Mouse (Mus musculus) cerebellum, adult (tissue): Measurements from ENCODE around the gene Fignl1.
A peak's percentile ranks its signal among the peaks of the same experiment; 100 is the strongest.

Experiments
- ATAC-seq: cut with Nextera tagmentation; 2 replicates; pipeline ENCODE4 v1.9.2; 2017; ENCODE audit warnings: mild to moderate bottlenecking, moderate library complexity, mixed read lengths; ENCODE audit not compliant: insufficient number of reproducible peaks, low FRiP score, low TSS enrichment

Fignl1 gene

DNA sequence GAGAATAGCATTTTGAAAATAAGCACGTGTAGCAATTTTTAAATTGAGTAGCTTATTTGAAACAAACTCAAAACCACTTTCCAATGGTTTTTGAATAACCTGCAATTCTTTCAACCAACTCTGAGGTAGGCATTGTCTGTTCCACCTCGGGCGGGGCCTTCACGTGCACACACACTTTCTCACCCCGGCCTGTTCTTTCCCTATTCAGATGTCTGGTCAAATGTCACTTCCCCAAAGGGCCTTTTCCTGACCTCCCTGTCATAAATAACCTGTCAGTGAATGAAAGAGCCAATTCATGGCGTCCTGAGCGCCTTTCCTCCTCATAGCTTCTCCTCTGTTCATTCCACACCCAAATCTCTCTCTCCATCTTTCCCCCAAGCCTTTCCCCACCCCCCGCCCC lies 24.3 kb upstream of the Fignl1 start:
- no peak for ATAC-seq

GRCm38 (mm10) chr11:11832755-11833084 lies 24.0 kb upstream of the Fignl1 start:
- no peak for ATAC-seq

GRCm38 (mm10) chr11:11831940-11832754 lies 23.4 kb upstream of the Fignl1 start:
- ATAC-seq: no peak

DNA sequence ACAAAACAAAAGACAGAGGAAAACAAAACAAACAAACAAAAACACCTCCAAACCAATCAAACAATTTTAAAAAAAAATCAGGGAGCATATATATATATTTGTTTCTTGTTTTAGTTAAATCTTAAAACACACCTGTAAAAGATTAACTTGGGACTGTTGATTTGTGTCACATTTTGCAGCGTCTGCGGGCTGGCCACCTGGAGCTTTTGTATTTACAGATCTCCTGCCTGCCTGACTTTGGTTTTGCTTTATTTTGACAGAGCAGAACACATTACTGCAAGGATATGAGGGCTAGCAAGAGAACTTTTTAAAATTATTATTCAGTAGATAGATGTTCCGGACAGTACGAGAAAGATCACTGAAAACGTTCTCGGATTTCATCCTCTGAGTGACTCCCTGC lies 22.8 kb upstream of the Fignl1 start:
- no peak for ATAC-seq

DNA sequence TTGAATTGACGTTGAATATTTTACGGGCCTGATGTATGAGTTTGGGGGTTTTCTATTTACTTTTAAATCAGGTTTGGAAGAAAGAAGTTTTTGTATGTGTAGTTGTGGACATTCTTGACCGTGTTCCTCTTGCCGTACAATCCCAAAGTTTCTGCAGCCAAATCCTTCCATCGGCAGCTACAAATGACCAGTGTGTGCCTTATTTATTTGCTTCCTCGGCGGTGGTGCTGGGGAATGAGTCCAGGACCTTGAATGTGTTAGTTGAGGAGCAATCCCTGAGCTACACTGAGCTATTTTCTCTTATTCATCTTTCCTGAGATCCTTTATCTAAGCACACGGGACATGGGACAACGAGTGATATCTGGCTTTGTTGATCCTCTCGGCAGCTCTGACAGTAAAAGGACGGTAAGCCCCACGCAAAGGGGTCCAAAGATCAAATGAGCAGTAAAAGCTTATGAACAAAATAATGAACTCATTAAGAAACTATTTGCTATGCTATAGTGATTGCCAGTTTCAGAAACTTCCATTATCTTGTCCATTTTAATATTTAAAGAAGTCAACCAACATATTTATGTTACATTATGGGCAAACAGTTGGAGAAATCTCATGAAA lies 22.2 kb upstream of the Fignl1 start:
- no peak for ATAC-seq

DNA sequence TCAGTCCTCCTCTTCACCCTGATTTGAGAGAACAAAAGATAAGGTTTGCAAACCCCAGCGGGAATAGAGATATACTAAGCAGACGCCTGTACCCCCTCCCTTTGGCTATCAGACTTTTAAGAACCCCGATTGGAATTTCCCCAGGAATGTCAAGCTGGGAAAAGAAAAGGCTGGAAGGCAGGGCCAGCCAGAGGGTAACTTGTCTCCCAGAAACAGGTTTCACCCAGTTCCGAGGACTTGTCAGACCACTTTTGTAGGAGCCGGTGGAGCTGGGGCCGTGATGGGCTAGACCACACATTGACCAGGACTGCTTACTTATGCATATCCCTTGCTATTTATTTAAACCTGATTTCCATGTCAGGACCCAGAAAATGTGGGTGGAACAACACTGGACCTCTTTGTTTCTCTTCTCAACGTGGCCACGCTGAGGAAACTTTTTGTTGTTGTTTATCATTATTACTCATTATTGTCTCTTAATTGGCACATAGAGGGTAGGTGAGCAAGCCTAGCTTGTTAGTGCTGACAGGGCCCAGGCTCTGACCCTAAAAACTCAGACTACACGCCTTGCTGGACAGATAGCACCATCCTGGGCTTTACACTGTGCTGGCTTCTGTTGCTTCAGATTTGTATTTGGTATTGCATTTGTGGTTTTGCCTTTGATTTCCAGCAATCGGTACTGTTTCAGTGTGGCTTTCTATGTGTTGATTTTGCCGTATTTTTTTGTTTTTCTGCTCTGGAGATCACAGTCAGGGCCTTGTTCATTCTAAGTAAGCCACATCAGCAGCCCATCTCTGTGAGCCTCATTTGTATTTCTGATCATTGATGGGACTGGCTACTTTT lies 20.6 kb upstream of the Fignl1 start:
- no peak for ATAC-seq

GRCm38 (mm10) chr11:11828761-11829160 lies 20.0 kb upstream of the Fignl1 start:
- ATAC-seq: no peak

DNA sequence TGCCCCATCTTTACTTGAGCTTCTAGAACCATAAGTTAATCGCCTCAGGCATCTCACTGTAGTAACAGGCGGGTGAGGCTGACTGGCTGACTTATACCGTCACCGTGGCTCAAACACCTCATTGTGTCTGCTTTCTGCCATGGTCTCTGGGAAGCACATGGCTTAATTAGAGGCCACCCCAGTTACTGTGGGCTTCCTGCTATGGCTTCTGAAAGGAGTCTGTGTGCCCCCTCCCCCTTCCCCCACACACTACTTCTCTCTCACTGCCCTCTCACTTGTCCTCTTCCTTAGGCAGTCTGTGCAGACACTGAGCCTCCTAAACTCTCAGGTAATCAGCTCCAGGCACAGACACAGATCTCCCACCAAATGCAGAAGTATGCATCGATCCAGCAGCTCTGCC lies 19.5 kb upstream of the Fignl1 start:
- ATAC-seq: no peak

- ATAC-seq: no peak
Observed at GRCm38 (mm10) chr11:11826475-11826874, 17.7 kb upstream of the Fignl1 start.

DNA sequence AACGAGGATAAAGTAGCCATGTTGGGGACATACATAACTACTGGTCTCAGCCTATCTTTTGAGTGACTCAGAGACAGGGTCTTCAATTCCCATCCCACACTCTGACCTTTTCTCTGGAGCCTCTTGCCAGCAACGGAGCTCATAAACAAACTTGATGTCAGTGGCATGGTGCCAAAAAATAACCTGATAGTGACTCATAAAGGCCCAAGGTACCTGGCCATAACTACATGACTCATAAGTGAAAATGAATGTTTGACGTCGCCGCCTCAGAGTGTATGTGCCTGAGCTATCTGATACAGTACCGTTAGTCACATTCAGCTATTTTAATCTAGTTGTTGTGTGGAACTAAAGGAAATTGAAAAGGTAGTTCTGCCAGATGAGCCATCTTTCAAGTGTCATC lies 16.9 kb upstream of the Fignl1 start:
- ATAC-seq: no peak

- ATAC-seq: no peak
Observed at GRCm38 (mm10) chr11:11824970-11825635, 16.3 kb upstream of the Fignl1 start.

DNA sequence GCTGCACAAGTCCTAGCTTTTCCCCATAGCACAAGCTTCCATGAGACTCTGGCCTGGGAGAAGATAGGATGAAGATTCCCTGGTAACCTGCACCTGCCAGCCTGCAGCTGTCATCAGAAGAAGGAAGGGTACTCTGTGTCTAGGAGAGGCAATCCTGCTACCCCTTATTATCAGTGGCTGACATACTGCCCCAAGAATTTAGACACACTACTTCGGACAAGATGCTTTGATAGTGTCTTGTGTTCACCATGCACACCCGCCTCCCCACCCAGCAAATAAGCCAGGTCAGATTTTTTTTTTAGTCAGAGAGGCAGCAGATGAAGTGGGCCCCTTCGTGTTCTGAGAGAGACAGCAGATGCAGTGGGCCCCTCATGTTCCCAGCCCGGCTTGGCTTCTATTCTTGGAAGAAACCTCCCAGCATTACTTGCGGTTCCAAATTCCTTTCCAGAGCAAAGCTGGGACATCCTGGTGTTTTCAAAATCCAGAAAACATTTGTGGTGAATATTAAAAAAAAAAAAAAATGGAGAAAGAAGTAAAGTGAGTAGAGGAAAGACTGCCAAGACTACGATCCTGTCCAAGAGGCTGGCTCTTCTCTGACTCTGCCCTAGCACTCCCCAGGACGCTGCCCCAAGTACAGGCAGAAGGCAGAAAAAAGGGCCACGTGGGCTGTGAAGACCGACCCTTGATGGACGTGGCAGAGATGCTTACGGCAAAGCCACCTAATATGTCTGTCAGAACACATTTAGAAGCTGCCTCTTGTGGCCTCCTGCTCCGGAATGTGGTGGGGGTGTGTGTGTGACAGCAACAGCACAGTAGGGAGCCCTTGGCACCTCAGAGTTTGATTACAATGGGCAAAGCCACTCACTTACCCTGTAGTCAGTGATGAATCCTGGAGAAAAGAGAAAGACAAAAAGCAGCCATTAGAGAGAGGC lies 15.5 kb upstream of the Fignl1 start:
- no peak for ATAC-seq

GRCm38 (mm10) chr11:11822181-11823095 lies 13.7 kb upstream of the Fignl1 start:
- no peak for ATAC-seq

- ATAC-seq: no peak
Observed at GRCm38 (mm10) chr11:11821387-11821975, 12.7 kb upstream of the Fignl1 start.

- 0 out of 2 replicates have a peak, but pooled peaks have one; percentile 28 for ATAC-seq
Observed at GRCm38 (mm10) chr11:11820737-11821136, 12.0 kb upstream of the Fignl1 start.

DNA sequence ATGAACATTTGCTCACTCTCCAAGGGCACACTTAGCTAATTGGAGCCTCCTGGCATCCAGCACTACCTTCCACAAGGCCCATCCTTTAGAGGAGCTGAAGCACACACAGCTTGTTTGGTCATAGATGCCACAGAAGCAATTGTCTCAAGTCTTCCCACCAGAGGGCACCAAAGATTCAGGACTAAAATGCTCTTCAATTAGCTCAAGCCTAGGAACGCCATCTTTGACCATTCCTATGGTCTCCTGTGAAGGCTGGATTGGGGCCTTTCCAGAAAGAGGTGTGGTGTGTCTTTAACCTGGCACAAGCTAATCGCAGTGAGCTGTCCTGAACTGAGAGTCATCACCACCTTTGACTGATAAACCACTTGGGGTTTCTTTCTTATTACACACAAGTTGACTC lies 11.5 kb upstream of the Fignl1 start:
- peak; percentile 73 for ATAC-seq

- no peak for ATAC-seq
Observed at GRCm38 (mm10) chr11:11819206-11819605, 10.4 kb upstream of the Fignl1 start.

GRCm38 (mm10) chr11:11818797-11819196 lies 10.0 kb upstream of the Fignl1 start:
- no peak for ATAC-seq
